Comparison of ENCODE assay signal across 13 mouse cellular contexts in genomic region chr4:120665144-120665700, GRCm38 (mm10). TPM values are rescaled to one million over a fixed set of nuclear protein-coding genes. Genes with fewer than 3 reads are reported as not detected.
DNase-seq lines count a peak whose midpoint lies in the region; ATAC-seq lines count a peak whose summit lies in the region.
"Had no signal": no experiment of that assay in that cellular context is flagged by ENCODE, and none has a peak within 500 bp of the region (broad histone marks: within the 10 kb centered on the region; RNA-seq: fewer than 3 reads in every experiment).

No protein-coding gene starts in this region.

- H3K27me3 ChIP-seq in megakaryocyte, embryonic 14.5 days (replicated peaks) = peaks cover 53% of the 10 kb centered on the region

- DNase-seq in MEL-GATA-1-ER (ENCODE audit: extremely low read depth, low read depth) = peak; percentile 90
- DNase-seq in embryo, embryonic 11 days = peak; percentile 35
- no peak for DNase-seq in kidney, postnatal 10 days
- no peak for DNase-seq in cerebellum, postnatal 36 days
- DNase-seq: gastrocnemius, postnatal 25 days had no signal

- ATAC-seq in megakaryocyte, adult 5-6 weeks (ENCODE audit: poor library complexity, severe bottlenecking) = no peak
- peak; percentile 10; the same call in 1 of the 2 replicates for ATAC-seq in megakaryocyte-erythroid progenitor cell, adult 5-6 weeks (replicated peaks; ENCODE audit: low FRiP score, low TSS enrichment, poor library complexity, severe bottlenecking)
- ATAC-seq: forebrain, embryonic 15.5 days had no signal

- peaks cover 55% of the 10 kb centered on the region for H3K4me1 ChIP-seq in megakaryocyte, embryonic 14.5 days

- H3K4me3 ChIP-seq in megakaryocyte, embryonic 14.5 days (replicated peaks) = peak overlapping the region; percentile 46
- H3K4me3 ChIP-seq: embryonic facial prominence, embryonic 13.5 days; forebrain, embryonic 15.5 days; hindbrain, embryonic 12.5 days; limb, embryonic 15.5 days had no signal

- H3K9me3 ChIP-seq in megakaryocyte, embryonic 14.5 days = peaks cover 3% of the 10 kb centered on the region; the same call in 1 of the 2 replicates
- H3K9me3 ChIP-seq: embryonic facial prominence, embryonic 13.5 days; forebrain, embryonic 15.5 days; hindbrain, embryonic 12.5 days; limb, embryonic 15.5 days had no signal

- no peaks in the 10 kb centered on the region for H3K36me3 ChIP-seq in megakaryocyte, embryonic 14.5 days (replicated peaks; ENCODE audit: low read length)
- H3K36me3 ChIP-seq: embryonic facial prominence, embryonic 13.5 days; forebrain, embryonic 15.5 days; hindbrain, embryonic 12.5 days; limb, embryonic 15.5 days had no signal

RNA-seq across cellular contexts. Expression of gene Cited4, which starts 1.1 kb away (rescaled TPM):
- polyA plus RNA-seq in megakaryocyte, embryonic 14.5 days (2012; ENCODE audit: insufficient read depth, low replicate concordance) = 91.8 and 174 TPM in 2 replicates
- 0.65 and 1.1 TPM in 2 replicates for total RNA-seq in megakaryocyte, adult 5-6 weeks (2015)
- total RNA-seq in megakaryocyte, adult 5-6 weeks (2017) = 0.33 and 1.6 TPM in 2 replicates
- total RNA-seq in megakaryocyte-erythroid progenitor cell, adult 5-6 weeks (2014; fragmentation: Nextera tagmentation) = 36.4 and 47.4 TPM in 2 replicates
- total RNA-seq in megakaryocyte-erythroid progenitor cell, adult 5-6 weeks (2017) = 7.4 and 30.9 TPM in 2 replicates
- polyA plus RNA-seq: macrophage had no signal

Comparison
In these comparisons a context has a peak if more than half of its experiments do, and no peak if none do; other contexts are left out.
1. DNase-seq: peak in MEL-GATA-1-ER (single experiment) and embryo, embryonic 11 days (single experiment); none in kidney, postnatal 10 days (single experiment) and cerebellum, postnatal 36 days (0 of 2).